ENCODE assay signal across 16 mouse cellular contexts in the genomic region with DNA sequence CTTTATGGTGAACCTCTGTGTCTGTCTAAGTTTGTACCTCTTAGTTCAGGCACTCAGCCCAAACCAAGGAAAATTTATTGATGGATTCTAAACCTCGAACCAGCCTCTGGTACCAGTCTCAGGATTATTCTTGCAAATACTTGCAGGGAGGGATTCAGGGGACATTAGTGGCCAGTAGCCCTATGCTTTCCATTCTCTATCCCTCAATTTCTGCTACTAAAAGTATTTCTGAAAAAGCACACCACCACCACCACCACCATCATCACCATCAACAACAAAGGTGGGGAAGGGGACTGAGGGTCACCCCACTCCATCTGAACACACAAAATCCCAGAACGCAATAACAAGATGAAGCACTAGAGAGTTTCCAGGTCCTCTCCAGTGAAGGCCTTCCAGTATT. TPM values are rescaled to one million over a fixed set of nuclear protein-coding genes. Genes with fewer than 3 reads are reported as not detected.
A peak's percentile ranks its signal among the peaks of the same experiment; 100 is the strongest.
DNase-seq lines count a peak whose midpoint lies in the region; ATAC-seq lines count a peak whose summit lies in the region.
"Had no signal": no experiment of that assay in that cellular context is flagged by ENCODE, and none has a peak within 500 bp of the region (broad histone marks: within the 10 kb centered on the region; RNA-seq: fewer than 3 reads in every experiment).

No protein-coding gene starts in this region.

- no peaks in the 10 kb centered on the region for H3K36me3 ChIP-seq in heart, embryonic 11.5 days (ENCODE audit: control insufficient read depth, insufficient read depth, low read length)
- H3K36me3 ChIP-seq in embryonic facial prominence, embryonic 10.5 days (replicated peaks): peaks cover 5% of the 10 kb centered on the region; the same call in 1 of the 2 replicates
- no peaks in the 10 kb centered on the region for H3K36me3 ChIP-seq in forebrain, embryonic 14.5 days (ENCODE audit: control insufficient read depth, insufficient read depth, low read length)

- no peak for DNase-seq in heart, adult 8-10 months (ENCODE audit: low spot score)
- DNase-seq in embryonic facial prominence, embryonic 10.5 days (ENCODE audit: low spot score): no peak
- no peak for DNase-seq in forebrain, embryonic 14.5 days (ENCODE audit: low spot score)
- peak; percentile 28 for DNase-seq in neural tube, embryonic 10.5 days (ENCODE audit: extremely low spot score, low spot score)
- no peak for DNase-seq in frontal cortex, postnatal 25 days (ENCODE audit: low spot score in 2 of 2)
- DNase-seq in cerebellum, adult 11 months: no peak
- DNase-seq in B cell, adult 2 months: no peak
- DNase-seq: adrenal gland, postnatal 14 days; left cerebral cortex, postnatal 4 days; lung, postnatal 36 days; right cerebral cortex, adult 18-20 months had no signal

- H3K9me3 ChIP-seq in heart, embryonic 11.5 days (replicated peaks; ENCODE audit: control insufficient read depth, low read length): no peaks in the 10 kb centered on the region
- H3K9me3 ChIP-seq in embryonic facial prominence, embryonic 10.5 days: no peaks in the 10 kb centered on the region
- no peaks in the 10 kb centered on the region for H3K9me3 ChIP-seq in forebrain, embryonic 14.5 days (replicated peaks; ENCODE audit: control insufficient read depth, low read length)

- peaks cover 78% of the 10 kb centered on the region for H3K27me3 ChIP-seq in heart, embryonic 11.5 days (ENCODE audit: control insufficient read depth, insufficient read depth, low read length)
- peaks cover 96% of the 10 kb centered on the region for H3K27me3 ChIP-seq in embryonic facial prominence, embryonic 10.5 days (replicated peaks; ENCODE audit: low read depth, poor library complexity, severe bottlenecking)
- H3K27me3 ChIP-seq in forebrain, embryonic 14.5 days (replicated peaks; ENCODE audit: control insufficient read depth, insufficient read depth, low read length): peaks cover 82% of the 10 kb centered on the region

- H3K4me3 ChIP-seq in heart, embryonic 11.5 days (ENCODE audit: low read depth, low read length): 0 out of 2 replicates have a peak overlapping the region, but pooled peaks have one; percentile 8
- peak overlapping the region; percentile 68 for H3K4me3 ChIP-seq in embryonic facial prominence, embryonic 10.5 days
- peak overlapping the region; percentile 16 for H3K4me3 ChIP-seq in forebrain, embryonic 14.5 days (ENCODE audit: low read depth, low read length)
- H3K4me3 ChIP-seq: myocyte had no signal

- no peak overlapping the region for H3K9ac ChIP-seq in heart, embryonic 11.5 days (ENCODE audit: low read depth, low read length)
- H3K9ac ChIP-seq in forebrain, embryonic 14.5 days (ENCODE audit: low read length): peak overlapping the region; percentile 17

- no peaks in the 10 kb centered on the region; the same call in 1 of the 2 replicates for H3K4me1 ChIP-seq in heart, embryonic 11.5 days (ENCODE audit: control insufficient read depth, insufficient read depth, low read length)
- H3K4me1 ChIP-seq in embryonic facial prominence, embryonic 10.5 days: peaks cover 48% of the 10 kb centered on the region
- no peaks in the 10 kb centered on the region for H3K4me1 ChIP-seq in forebrain, embryonic 14.5 days (ENCODE audit: control insufficient read depth, insufficient read depth, low read length)

- H3K27ac ChIP-seq in heart, embryonic 11.5 days (ENCODE audit: low read depth, low read length): no peak overlapping the region
- no peak overlapping the region for H3K27ac ChIP-seq in embryonic facial prominence, embryonic 10.5 days (replicated peaks)
- H3K27ac ChIP-seq in forebrain, embryonic 14.5 days (ENCODE audit: low read depth, low read length): peak overlapping the region; percentile 53; the same call in 1 of the 2 replicates
- H3K27ac ChIP-seq: kidney, postnatal 0 days had no signal

- ATAC-seq in heart, embryonic 11.5 days (replicated peaks; ENCODE audit: insufficient number of reproducible peaks, low FRiP score, low TSS enrichment): no peak
- ATAC-seq in forebrain, embryonic 14.5 days: no peak

- whole genome bisulfite sequencing in heart, embryonic 11.5 days (ENCODE audit: insufficient replicate concordance): 12% methylated on average over 2 of the region's 2 CpGs
- 5% methylated on average over 2 of the region's 2 CpGs for WGBS in embryonic facial prominence, embryonic 10.5 days
- 4% methylated on average over 2 of the region's 2 CpGs for WGBS in forebrain, embryonic 14.5 days

- peak overlapping the region; percentile 56 for H3K4me2 ChIP-seq in heart, embryonic 11.5 days
- H3K4me2 ChIP-seq in forebrain, embryonic 14.5 days (ENCODE audit: low read length): peak overlapping the region; percentile 41

RNA-seq across cellular contexts. Expression of a gene that starts 3.8 kb away (rescaled TPM):
- 8.4 and 13.9 TPM in 2 replicates for polyA plus RNA-seq in heart, embryonic 11.5 days (2014; fragmentation: Nextera tagmentation; extraction: Ambion mirVana)
- under 1 TPM in 1 of 4 experiments, not detected in 3; 0.16 TPM for total RNA-seq in heart, adult 8-10 months (2022)
- polyA plus RNA-seq in embryonic facial prominence, embryonic 10.5 days (2016; fragmentation: Nextera tagmentation; extraction: Ambion mirVana): 49.5 and 58.7 TPM in 2 replicates
- polyA plus RNA-seq in forebrain, embryonic 14.5 days (2014; fragmentation: Nextera tagmentation; extraction: Ambion mirVana): 81.8 and 86.8 TPM in 2 replicates
- total RNA-seq: common myeloid progenitor, adult 5-6 weeks; granulocyte monocyte progenitor cell, adult 5-6 weeks had no signal

Comparison
In these comparisons a context has a peak if more than half of its experiments do, and no peak if none do; other contexts are left out.
1. H3K4me3 ChIP-seq: peak in every context shown above with its lines; median percentile 68 in embryonic facial prominence, embryonic 10.5 days; 16 in forebrain, embryonic 14.5 days; 8 in heart, embryonic 11.5 days.